24 mouse cellular contexts compared by ENCODE assay signal in genomic region chr12:118339107-118339506, GRCm38 (mm10).
"Had no signal": no experiment of that assay in that cellular context is flagged by ENCODE, and none has a peak within 500 bp of the region (broad histone marks: within the 10 kb centered on the region; RNA-seq: fewer than 3 reads in every experiment).

No protein-coding gene starts in this region.

- DNase-seq: kidney, adult 2 months; kidney, postnatal 25 days; layer of hippocampus, postnatal 36 days; lung, adult 18-20 months; lung, postnatal 10 days; lung, postnatal 36 days; retina, postnatal 1 day; thymus, adult 18-20 months; thymus, postnatal 14 days; thymus, postnatal 4 days had no signal

- H3K9ac ChIP-seq: limb, embryonic 12.5 days; limb, embryonic 15.5 days; liver, embryonic 14.5 days; lung, embryonic 15.5 days; midbrain, embryonic 13.5 days; neural tube, embryonic 13.5 days had no signal

- ATAC-seq: intestine, postnatal 0 days; midbrain, embryonic 13.5 days; midbrain, embryonic 16.5 days had no signal

- H3K36me3 ChIP-seq: limb, embryonic 12.5 days; limb, embryonic 15.5 days; lung, embryonic 15.5 days; midbrain, embryonic 10.5 days; midbrain, embryonic 13.5 days; neural tube, embryonic 13.5 days had no signal

- H3K27ac ChIP-seq: kidney, postnatal 0 days; left cerebral cortex, adult 2 months; limb, embryonic 12.5 days; limb, embryonic 15.5 days; liver, embryonic 14.5 days; lung, embryonic 15.5 days; midbrain, embryonic 10.5 days; midbrain, embryonic 13.5 days; neural tube, embryonic 13.5 days; stomach, postnatal 0 days had no signal

- H3K27me3 ChIP-seq: limb, embryonic 12.5 days; limb, embryonic 15.5 days; lung, embryonic 15.5 days; midbrain, embryonic 13.5 days; neural tube, embryonic 13.5 days had no signal

- H3K9me3 ChIP-seq: limb, embryonic 12.5 days; limb, embryonic 15.5 days; lung, embryonic 15.5 days; midbrain, embryonic 10.5 days; midbrain, embryonic 13.5 days; neural tube, embryonic 13.5 days had no signal

- H3K4me2 ChIP-seq: limb, embryonic 12.5 days; limb, embryonic 15.5 days; liver, embryonic 11.5 days; lung, embryonic 15.5 days; midbrain, embryonic 13.5 days; neural tube, embryonic 13.5 days had no signal

- H3K4me1 ChIP-seq: limb, embryonic 12.5 days; limb, embryonic 15.5 days; lung, embryonic 15.5 days; midbrain, embryonic 10.5 days; midbrain, embryonic 13.5 days; neural tube, embryonic 13.5 days had no signal

- H3K4me3 ChIP-seq: left cerebral cortex, adult 2 months; limb, embryonic 12.5 days; limb, embryonic 15.5 days; lung, embryonic 15.5 days; midbrain, embryonic 10.5 days; midbrain, embryonic 13.5 days; myocyte; neural tube, embryonic 13.5 days had no signal
